Mouse (Mus musculus): ENCODE results near the gene Ripk1. TPM values are rescaled to one million over a fixed set of nuclear protein-coding genes. Genes with fewer than 3 reads are reported as not detected.
A peak's percentile ranks its signal among the peaks of the same experiment; 100 is the strongest.

Ripk1 gene
- total and polyA plus RNA-seq, 2 experiments from 2014 or later = 4.8 to 6.4 TPM

GRCm38 (mm10) chr13:33965056-33966024, 36.8 kb upstream of the Ripk1 start:
- peak; percentile 30; the same call in 1 of the 2 replicates for ATAC-seq

DNA sequence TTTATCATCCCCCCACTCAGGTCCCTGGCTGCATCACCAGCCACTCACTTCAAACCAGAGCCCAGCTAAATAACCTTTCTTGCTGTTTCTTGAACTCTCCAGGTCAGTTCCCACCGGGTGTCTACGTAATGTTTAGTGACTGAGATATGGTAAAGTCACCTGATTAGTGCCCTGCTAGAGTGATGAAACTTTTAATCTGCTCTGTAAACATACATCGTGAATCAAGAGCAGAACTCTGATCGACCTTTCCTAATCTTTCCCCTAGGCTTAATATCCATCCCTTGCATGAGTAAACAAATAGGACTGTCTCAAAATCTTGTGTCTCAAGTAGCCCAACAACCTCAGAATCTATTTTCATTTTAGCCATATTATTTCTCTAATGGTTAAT, 36.1 kb upstream of the Ripk1 start:
- no peak for DNase-seq (ENCODE audit: low spot score)
- Histone ChIP-seq H3K27me3 (ENCODE audit: insufficient read depth, low read length) (no peaks in the 10 kb centered on the region), H3K9me3 (ENCODE audit: low read length) (no peaks in the 10 kb centered on the region), H3K4me2 (ENCODE audit: low read depth, low read length) (peak overlapping the region; percentile 69; the same call in 1 of the 2 replicates), H3K27ac (no peak overlapping the region), H3K36me3 (ENCODE audit: insufficient read depth, low read length) (no peaks in the 10 kb centered on the region), H3K4me1 (ENCODE audit: insufficient read depth, low read length) (peaks cover 3% of the 10 kb centered on the region; the same call in 1 of the 2 replicates), H3K4me3 (ENCODE audit: low read length) (no peak overlapping the region), H3K9ac (replicated peaks; ENCODE audit: low read length) (no peak overlapping the region)
- no peak for ATAC-seq
- TF ChIP-seq CTCF (IDR thresholded peaks at IDR 0.05; ENCODE audit: low read depth) = no peak
- 79% methylated on average over 4 of the region's 4 CpGs for WGBS

More at GRCm38 (mm10) chr13:33965056-33966024, 36.8 kb upstream of the Ripk1 start:
- Histone ChIP-seq H3K36me3 (ENCODE audit: insufficient read depth, low read length) (no peaks in the 10 kb centered on the region), H3K4me2 (ENCODE audit: low read depth, low read length) (peak overlapping the region; percentile 69), H3K27me3 (ENCODE audit: insufficient read depth, low read length) (no peaks in the 10 kb centered on the region), H3K27ac (peak overlapping the region; percentile 86), H3K4me3 (ENCODE audit: low read length) (peak overlapping the region; percentile 51), H3K9ac (replicated peaks; ENCODE audit: low read length) (peak overlapping the region; percentile 55), H3K9me3 (ENCODE audit: low read length) (no peaks in the 10 kb centered on the region), H3K4me1 (ENCODE audit: insufficient read depth, low read length) (peaks cover 3% of the 10 kb centered on the region; the same call in 1 of the 2 replicates)
- DNase-seq (ENCODE audit: low spot score) = no peak
- 26% methylated on average over 14 of the region's 14 CpGs for WGBS
- TF ChIP-seq CTCF (IDR thresholded peaks at IDR 0.05; ENCODE audit: low read depth) = no peak

DNA sequence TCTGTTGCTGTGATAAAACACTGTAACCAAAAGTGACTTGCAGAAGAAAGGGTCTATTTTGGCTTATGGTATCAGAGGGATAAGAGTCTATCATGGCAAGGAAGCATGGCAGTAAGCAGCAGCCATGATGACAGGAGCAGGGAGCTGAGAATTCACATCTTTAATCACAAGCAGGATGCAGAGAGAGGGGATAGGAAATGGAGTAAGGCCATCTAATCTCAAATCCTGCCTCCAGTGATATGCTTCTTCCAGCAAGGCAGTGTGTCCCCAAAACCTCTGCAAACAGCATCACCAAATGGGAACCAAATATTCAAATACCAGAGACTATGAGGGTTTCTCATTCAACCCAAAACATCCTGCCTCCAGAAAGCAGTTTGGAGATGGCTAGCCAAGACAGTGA, 35.6 kb upstream of the Ripk1 start:
- H3K4me1 ChIP-seq (ENCODE audit: insufficient read depth, low read length) = peaks cover 3% of the 10 kb centered on the region; the same call in 1 of the 2 replicates
- H3K36me3 ChIP-seq (ENCODE audit: insufficient read depth, low read length) = no peaks in the 10 kb centered on the region
- no peaks in the 10 kb centered on the region for H3K9me3 ChIP-seq (ENCODE audit: low read length)
- H3K27me3 ChIP-seq (ENCODE audit: insufficient read depth, low read length) = no peaks in the 10 kb centered on the region
- no peak overlapping the region for H3K4me3 ChIP-seq (ENCODE audit: low read length)
- H3K9ac ChIP-seq (replicated peaks; ENCODE audit: low read length) = no peak overlapping the region
- no peak overlapping the region for H3K4me2 ChIP-seq (ENCODE audit: low read depth, low read length)
- DNase-seq (ENCODE audit: low spot score) (no peak), ATAC-seq (no peak)
- no peak overlapping the region for H3K27ac ChIP-seq
- no peak for TF ChIP-seq CTCF (IDR thresholded peaks at IDR 0.05; ENCODE audit: low read depth)

- no peak for TF ChIP-seq CTCF (IDR thresholded peaks at IDR 0.05; ENCODE audit: low read depth)
- DNase-seq (ENCODE audit: low spot score) (no peak), ATAC-seq (no peak)
- Histone ChIP-seq H3K4me1 (ENCODE audit: insufficient read depth, low read length) (no peaks in the 10 kb centered on the region), H3K27ac (no peak overlapping the region), H3K9ac (replicated peaks; ENCODE audit: low read length) (no peak overlapping the region), H3K4me2 (ENCODE audit: low read depth, low read length) (no peak overlapping the region), H3K36me3 (ENCODE audit: insufficient read depth, low read length) (no peaks in the 10 kb centered on the region), H3K27me3 (ENCODE audit: insufficient read depth, low read length) (no peaks in the 10 kb centered on the region), H3K4me3 (ENCODE audit: low read length) (no peak overlapping the region), H3K9me3 (ENCODE audit: low read length) (no peaks in the 10 kb centered on the region)
- 84% methylated on average over 5 of the region's 5 CpGs for WGBS
Measured at GRCm38 (mm10) chr13:33989625-33990024, 12.5 kb upstream of the Ripk1 start.

DNA sequence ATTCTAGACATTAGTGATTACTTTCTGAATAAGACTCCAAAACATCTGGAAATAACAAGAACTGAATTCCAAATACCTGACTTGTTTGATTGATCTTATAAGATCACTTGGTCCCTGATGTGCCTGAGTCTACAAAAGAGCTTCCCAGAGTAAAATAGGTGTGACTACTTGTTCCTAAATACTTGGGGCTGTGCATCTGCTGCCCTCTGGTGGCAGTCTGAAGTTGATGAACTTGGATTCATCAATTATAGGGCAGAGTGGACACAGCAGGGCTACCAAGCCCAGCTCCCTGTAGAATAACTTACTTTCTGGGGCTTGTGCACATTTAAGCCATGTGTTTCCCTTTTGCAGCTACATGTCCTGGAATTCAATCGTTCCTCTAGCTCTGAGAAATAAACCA, 7.0 kb upstream of the Ripk1 start:
- no peak overlapping the region for H3K27ac ChIP-seq
- H3K4me2 ChIP-seq (ENCODE audit: low read depth, low read length) = no peak overlapping the region
- H3K27me3 ChIP-seq (ENCODE audit: insufficient read depth, low read length) = no peaks in the 10 kb centered on the region
- H3K9me3 ChIP-seq (ENCODE audit: low read length) = no peaks in the 10 kb centered on the region
- H3K4me3 ChIP-seq (ENCODE audit: low read length) = no peak overlapping the region
- WGBS = 25% methylated on average over 1 of the region's 1 CpGs
- H3K36me3 ChIP-seq (ENCODE audit: insufficient read depth, low read length) = no peaks in the 10 kb centered on the region
- no peak overlapping the region for H3K9ac ChIP-seq (replicated peaks; ENCODE audit: low read length)
- H3K4me1 ChIP-seq (ENCODE audit: insufficient read depth, low read length) = no peaks in the 10 kb centered on the region
- DNase-seq (ENCODE audit: low spot score) (peak; percentile 82), ATAC-seq (peak; percentile 79)
- TF ChIP-seq CTCF (IDR thresholded peaks at IDR 0.05; ENCODE audit: low read depth) = peak; percentile 92

- Histone ChIP-seq H3K27ac (peak overlapping the region; percentile 89), H3K4me1 (ENCODE audit: insufficient read depth, low read length) (peaks cover 3% of the 10 kb centered on the region), H3K36me3 (ENCODE audit: insufficient read depth, low read length) (no peaks in the 10 kb centered on the region), H3K4me2 (ENCODE audit: low read depth, low read length) (peak overlapping the region; percentile 91), H3K27me3 (ENCODE audit: insufficient read depth, low read length) (no peaks in the 10 kb centered on the region), H3K4me3 (ENCODE audit: low read length) (peak overlapping the region; percentile 73), H3K9me3 (ENCODE audit: low read length) (no peaks in the 10 kb centered on the region), H3K9ac (replicated peaks; ENCODE audit: low read length) (peak overlapping the region; percentile 69; the same call in 1 of the 2 replicates)
- WGBS = 6% methylated on average over 5 of the region's 5 CpGs
- ATAC-seq (0 out of 2 replicates have a peak, but pooled peaks have one; percentile 0), DNase-seq (ENCODE audit: low spot score) (no peak)
- no peak for TF ChIP-seq CTCF (IDR thresholded peaks at IDR 0.05; ENCODE audit: low read depth)
Measured at GRCm38 (mm10) chr13:34003058-34003457, 895 bp downstream of the Ripk1 start.
